Mouse (Mus musculus) embryonic fibroblast, embryonic 13.5 days (primary cell): Measurements from ENCODE around the gene Hspa1l.

ENCODE experiments used
- CTCF ChIP-seq: IDR thresholded peaks from 2 replicates; pipeline ENCODE4 v1.5.1; 2011; ENCODE audit warnings: mild to moderate bottlenecking, control low read depth, low read length, moderate library complexity, borderline replicate concordance; ENCODE audit not compliant: insufficient read depth
- POLR2A ChIP-seq: IDR thresholded peaks from 2 replicates; pipeline ENCODE4 v1.6.1; 2011; ENCODE audit warnings: low read depth, mild to moderate bottlenecking, control low read depth, low read length, moderate library complexity

DNA sequence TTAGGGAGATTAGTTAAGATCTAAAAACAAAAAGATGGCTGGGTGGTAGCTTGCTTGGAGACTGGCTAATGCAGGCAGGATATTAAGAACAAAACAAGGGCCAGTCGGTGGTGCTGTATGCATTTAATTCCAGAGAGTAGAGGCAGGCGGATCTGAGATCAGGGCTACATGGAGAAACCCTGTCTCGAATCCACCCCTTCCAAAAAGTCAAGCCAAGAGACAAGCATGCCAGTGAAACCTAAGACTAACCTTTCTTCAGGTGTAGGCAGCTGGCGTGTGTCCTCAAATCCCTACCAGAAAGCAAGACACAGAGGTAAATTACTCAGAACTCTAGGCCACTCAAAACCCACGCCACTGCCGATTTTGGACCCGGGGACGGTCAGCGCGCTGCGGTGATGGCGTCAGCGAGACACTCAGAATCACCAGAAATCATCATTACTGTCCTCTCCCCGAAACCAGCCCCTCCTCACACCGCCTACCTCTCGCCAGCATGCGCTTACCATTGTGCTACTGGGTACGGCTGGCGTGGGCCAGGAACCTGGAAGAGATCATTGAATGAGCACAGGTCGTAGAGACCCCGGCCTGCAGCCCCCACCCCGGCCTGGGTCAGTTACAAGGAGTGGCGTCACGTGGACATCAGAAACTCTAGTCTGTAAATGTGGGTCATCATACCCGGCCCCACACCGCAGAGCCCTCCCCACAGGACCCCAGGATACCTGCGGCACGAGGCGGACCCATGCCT is 20.7 kb upstream of the Hspa1l start:
- TF ChIP-seq POLR2A (no peak), CTCF (no peak)
